Mouse (Mus musculus) heart, embryonic 12.5 days (tissue): ENCODE results near the gene Rbpj. TPM values are rescaled to one million over a fixed set of nuclear protein-coding genes. Genes with fewer than 3 reads are reported as not detected.

Experiments used
- ATAC-seq: fragments of 200-750 bp; cut with Nextera tagmentation; 2 replicates; pipeline ENCODE4 v1.8.0; 2017; ENCODE audit warnings: moderate TSS enrichment, moderate library complexity; ENCODE audit not compliant: insufficient number of reproducible peaks, low FRiP score
- H3K27ac ChIP-seq: fragments of 300-500 bp; sonication (generic); 2 replicates; pipeline ENCODE4 v1.5.1; 2016; ENCODE audit warnings: mild to moderate bottlenecking, moderate library complexity; ENCODE audit not compliant: poor library complexity, severe bottlenecking
- H3K27me3 ChIP-seq: fragments of 300-500 bp; sonication (generic); replicated peaks from 2 replicates; pipeline ENCODE4 v1.6.1; 2016; ENCODE audit warnings: mild to moderate bottlenecking, moderate library complexity
- H3K36me3 ChIP-seq: fragments of 300-500 bp; sonication (generic); 2 replicates; pipeline ENCODE4 v1.6.1; 2016; ENCODE audit warnings: mild to moderate bottlenecking, moderate library complexity
- H3K4me1 ChIP-seq: fragments of 300-500 bp; sonication (generic); replicated peaks from 2 replicates; pipeline ENCODE4 v1.6.1; 2016; ENCODE audit warnings: mild to moderate bottlenecking
- H3K4me2 ChIP-seq: fragments of 300-500 bp; sonication (generic); 2 replicates; pipeline ENCODE4 v1.6.1; 2016; ENCODE audit warnings: mild to moderate bottlenecking, moderate library complexity
- H3K4me3 ChIP-seq: fragments of 300-500 bp; sonication (generic); 2 replicates; pipeline ENCODE4 v1.5.1; 2016; ENCODE audit warnings: mild to moderate bottlenecking
- H3K9ac ChIP-seq: fragments of 300-500 bp; sonication (generic); 2 replicates; pipeline ENCODE4 v1.6.1; 2016; ENCODE audit warnings: mild to moderate bottlenecking, moderate library complexity
- H3K9me3 ChIP-seq: fragments of 300-500 bp; sonication (generic); replicated peaks from 2 replicates; pipeline ENCODE4 v1.6.1; 2016; ENCODE audit warnings: mild to moderate bottlenecking, moderate library complexity
- WGBS: fragments of 180-500 bp; shearing (Covaris S2); methylation state at CpG from one replicate; pipeline ENCODE4 v1.1.7; 2016; 5-methylcytosine and 5-hydroxymethylcytosine counted together
- polyA plus RNA-seq: library from polyadenylated mRNA; unstranded; fragments of >200 nt; fragmentation: Nextera tagmentation; extraction: Ambion mirVana; gene quantifications from 2 replicates; pipeline ENCODE4 v1.2.1, GENCODE M21; 2016

Rbpj gene
- polyA plus RNA-seq, 1 experiment from 2014 or later = 27.0 TPM

DNA sequence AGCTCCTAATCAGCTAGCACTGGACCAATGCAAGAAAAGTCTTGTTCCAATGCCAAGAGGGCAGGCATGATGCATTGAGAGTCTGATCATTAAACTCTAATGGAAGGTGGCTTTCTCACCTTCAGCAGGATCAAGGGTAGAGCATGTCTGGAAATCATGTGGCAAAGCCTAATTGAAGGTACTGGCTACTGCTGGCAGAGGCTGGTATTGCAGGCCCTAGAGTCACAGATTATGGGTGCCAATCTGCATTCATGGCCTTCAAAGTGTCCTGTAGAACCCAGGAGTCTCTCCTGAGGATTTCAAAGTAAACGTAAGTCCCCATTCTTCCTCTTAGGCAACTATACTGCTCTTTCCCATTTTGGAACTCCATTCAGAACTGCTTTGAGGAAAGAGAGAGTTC is 226.7 kb downstream of the Rbpj start:
- no peak overlapping the region for H3K27ac ChIP-seq
- 88% methylated on average over 1 of the region's 1 CpGs for WGBS
- H3K9ac ChIP-seq = no peak overlapping the region
- peaks cover 3% of the 10 kb centered on the region; the same call in 1 of the 2 replicates for H3K27me3 ChIP-seq
- H3K4me1 ChIP-seq = no peaks in the 10 kb centered on the region
- no peak overlapping the region for H3K4me2 ChIP-seq
- H3K9me3 ChIP-seq = 0 out of 2 replicates have a peak, but pooled peaks cover 6% of the 10 kb centered on the region
- ATAC-seq = no peak
- H3K36me3 ChIP-seq = no peaks in the 10 kb centered on the region
- H3K4me3 ChIP-seq = no peak overlapping the region

DNA sequence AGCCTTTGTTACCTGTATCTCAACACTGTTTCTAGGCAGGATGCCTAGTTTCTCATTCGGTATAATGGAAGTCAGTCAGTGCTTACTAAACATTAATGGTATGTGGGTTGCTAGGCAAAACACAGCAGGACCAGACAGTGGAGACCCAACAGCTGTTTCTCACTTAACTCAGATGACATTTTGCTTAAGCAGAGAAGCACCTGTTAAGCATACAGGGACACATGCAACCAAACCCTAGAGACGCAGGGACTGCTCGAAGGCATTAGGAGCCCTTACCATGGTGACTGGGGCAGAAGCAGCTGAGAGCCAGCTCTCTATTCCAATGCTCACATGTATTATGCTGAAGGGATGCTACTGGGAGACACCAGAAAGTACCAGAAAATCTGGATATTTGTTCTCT is 230.7 kb downstream of the Rbpj start:
- H3K9me3 ChIP-seq = 0 out of 2 replicates have a peak, but pooled peaks cover 13% of the 10 kb centered on the region
- no peaks in the 10 kb centered on the region; the same call in 1 of the 2 replicates for H3K27me3 ChIP-seq
- H3K36me3 ChIP-seq = no peaks in the 10 kb centered on the region
- no peak overlapping the region for H3K4me2 ChIP-seq
- ATAC-seq = no peak
- WGBS = 68% methylated on average over 3 of the region's 3 CpGs
- no peak overlapping the region for H3K27ac ChIP-seq
- no peak overlapping the region for H3K9ac ChIP-seq
- H3K4me1 ChIP-seq = no peaks in the 10 kb centered on the region
- H3K4me3 ChIP-seq = no peak overlapping the region

- Histone ChIP-seq H3K9me3 (0 out of 2 replicates have a peak, but pooled peaks cover 10% of the 10 kb centered on the region), H3K4me1 (no peaks in the 10 kb centered on the region), H3K27ac (no peak overlapping the region), H3K4me2 (no peak overlapping the region), H3K36me3 (no peaks in the 10 kb centered on the region), H3K9ac (no peak overlapping the region), H3K27me3 (no peaks in the 10 kb centered on the region; the same call in 1 of the 2 replicates), H3K4me3 (no peak overlapping the region)
- no peak for ATAC-seq
- 66% methylated on average over 9 of the region's 9 CpGs for WGBS
Measured at GRCm38 (mm10) chr5:53697794-53698193, 231.8 kb downstream of the Rbpj start.

- 79% methylated on average over 14 of the region's 14 CpGs for WGBS
- no peak overlapping the region for H3K9ac ChIP-seq
- H3K36me3 ChIP-seq = no peaks in the 10 kb centered on the region
- no peak overlapping the region for H3K4me3 ChIP-seq
- H3K4me2 ChIP-seq = no peak overlapping the region
- H3K27ac ChIP-seq = no peak overlapping the region
- ATAC-seq = no peak
- H3K4me1 ChIP-seq = no peaks in the 10 kb centered on the region
- H3K27me3 ChIP-seq = no peaks in the 10 kb centered on the region
- 0 out of 2 replicates have a peak, but pooled peaks cover 7% of the 10 kb centered on the region for H3K9me3 ChIP-seq
Measured at GRCm38 (mm10) chr5:53702686-53703085, 236.7 kb downstream of the Rbpj start.

Other genes starting within 250 kb of the Rbpj start
- gene Smim20, start 199.1 kb upstream of the Rbpj start, polyA plus RNA-seq = 141 and 153 TPM in 2 replicates
- 0.89 and 1.6 TPM in 2 replicates for gene Cckar, start 241.6 kb downstream of the Rbpj start, polyA plus RNA-seq